Mouse (Mus musculus): ENCODE results near the gene Gng2.
A peak's percentile ranks its signal among the peaks of the same experiment; 100 is the strongest.

The Gng2 gene

GRCm38 (mm10) chr14:19977271-19978024, at the start of gene Gng2:
TSS of gene Gng2 (minus strand) at chr14:19977627.
- DNase-seq = no peak

DNA sequence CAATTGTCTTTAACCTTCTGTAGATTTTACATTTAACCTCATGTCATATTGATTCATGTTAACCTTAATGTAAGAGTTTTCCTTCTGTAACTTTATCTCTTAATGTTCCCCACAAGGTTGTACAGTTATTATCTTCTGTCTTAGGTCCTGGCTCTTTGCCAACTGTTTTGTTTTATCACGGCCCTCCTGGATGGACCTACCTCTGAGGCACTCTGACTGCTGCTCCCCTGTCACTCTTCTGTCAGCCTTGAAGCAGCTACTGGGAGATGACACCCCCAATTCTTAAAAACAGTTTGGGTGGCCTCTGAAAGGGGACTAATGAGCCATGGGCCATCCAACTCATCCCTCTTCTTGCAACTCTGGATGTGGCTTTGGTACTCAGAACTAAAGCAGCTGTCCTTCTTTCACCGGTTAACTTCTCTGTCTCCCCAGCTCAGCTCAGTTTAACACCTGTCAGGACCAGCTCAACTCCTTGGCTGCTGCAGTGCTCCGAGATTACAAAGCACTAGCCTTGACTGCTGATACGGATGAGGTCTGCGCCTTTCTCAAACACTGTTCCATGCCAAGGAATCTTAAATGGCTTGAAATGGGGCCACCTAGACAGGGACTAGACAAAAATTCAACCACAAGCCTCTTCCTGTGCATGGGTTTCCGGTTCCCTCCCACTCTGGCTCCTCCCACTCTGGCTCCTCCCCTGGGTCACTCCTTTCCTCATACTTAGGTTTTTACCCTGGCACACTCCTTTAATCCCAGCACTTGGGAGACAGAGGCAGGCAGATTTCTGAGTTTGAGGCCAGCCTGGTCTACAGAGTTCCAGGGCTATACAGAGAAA, 47.7 kb upstream of the Gng2 start:
- DNase-seq = no peak

GRCm38 (mm10) chr14:20023939-20024338, 46.5 kb upstream of the Gng2 start:
- DNase-seq = no peak

DNA sequence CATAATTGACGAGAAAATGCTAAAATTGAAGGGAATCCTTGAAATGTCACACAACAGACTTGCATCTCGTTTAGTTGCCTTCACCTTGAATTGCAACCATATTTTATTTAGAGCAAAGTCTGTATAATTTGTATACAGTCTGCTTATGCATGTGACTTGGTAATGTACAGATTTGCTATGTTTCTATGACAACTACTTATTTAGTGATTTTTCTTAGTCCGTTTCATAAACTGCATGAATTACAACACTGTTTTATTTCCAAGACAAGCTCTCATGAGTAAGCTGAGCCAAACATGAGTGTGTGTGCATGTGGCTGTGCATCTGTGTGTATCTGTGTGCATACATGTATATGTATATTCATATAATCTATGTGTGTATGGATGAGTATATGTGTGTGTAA, 42.1 kb upstream of the Gng2 start:
- no peak for DNase-seq

DNA sequence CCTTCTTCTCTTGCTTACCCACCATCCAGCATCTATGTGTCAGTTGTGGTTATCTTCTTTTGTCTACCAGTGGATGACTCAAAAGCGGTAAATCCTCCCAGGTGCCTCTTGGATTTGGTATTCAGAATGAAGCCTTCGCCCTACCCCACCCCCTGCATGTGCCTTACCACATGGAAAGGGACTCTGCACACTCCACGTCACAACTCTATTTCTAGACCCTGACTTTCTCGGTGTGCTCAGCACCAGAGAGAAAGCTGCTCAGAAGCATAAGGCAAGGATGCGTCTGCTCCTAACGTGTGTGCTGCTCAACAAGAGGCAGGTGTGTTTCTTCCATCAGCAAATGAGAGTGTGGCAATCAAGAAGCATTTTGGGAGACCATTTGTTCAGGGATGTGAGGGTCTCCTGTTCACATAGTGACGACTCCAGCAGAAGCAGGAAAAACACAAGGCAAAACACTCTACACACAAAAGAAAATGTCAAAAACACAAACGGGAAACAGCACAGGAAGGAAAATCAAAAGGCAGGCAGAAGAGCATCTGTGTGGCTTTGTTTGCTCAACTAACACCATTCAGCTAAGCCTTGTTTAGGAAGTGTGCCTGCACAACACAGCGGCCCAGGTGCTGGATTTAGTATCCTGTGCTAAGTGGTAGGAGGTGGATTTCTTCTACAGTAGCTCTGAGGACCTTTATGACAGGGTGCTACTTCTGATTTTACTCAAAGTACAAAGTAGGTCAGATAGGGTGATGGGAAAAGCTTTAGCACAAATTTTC, 35.3 kb upstream of the Gng2 start:
- DNase-seq = peak; percentile 24

DNA sequence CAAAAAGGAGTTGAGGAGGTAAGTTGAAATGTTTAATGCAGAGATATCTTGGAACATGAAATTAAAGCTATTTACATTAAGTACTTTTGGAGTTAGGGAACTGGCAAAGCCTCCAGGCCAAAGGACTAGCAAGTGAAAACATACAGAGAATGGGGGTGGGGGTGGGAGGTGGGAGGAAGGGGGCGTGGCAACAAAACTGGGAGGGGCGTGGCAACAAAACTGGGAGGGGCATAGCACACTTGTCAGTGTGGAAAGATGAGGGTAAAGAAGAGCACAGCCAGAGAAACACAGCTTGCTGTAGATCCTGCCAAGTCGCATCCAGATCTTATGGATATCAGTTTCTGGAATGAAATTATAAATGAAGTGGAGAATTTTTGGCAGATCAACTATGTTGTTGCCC, 30.0 kb upstream of the Gng2 start:
- DNase-seq = no peak

DNA sequence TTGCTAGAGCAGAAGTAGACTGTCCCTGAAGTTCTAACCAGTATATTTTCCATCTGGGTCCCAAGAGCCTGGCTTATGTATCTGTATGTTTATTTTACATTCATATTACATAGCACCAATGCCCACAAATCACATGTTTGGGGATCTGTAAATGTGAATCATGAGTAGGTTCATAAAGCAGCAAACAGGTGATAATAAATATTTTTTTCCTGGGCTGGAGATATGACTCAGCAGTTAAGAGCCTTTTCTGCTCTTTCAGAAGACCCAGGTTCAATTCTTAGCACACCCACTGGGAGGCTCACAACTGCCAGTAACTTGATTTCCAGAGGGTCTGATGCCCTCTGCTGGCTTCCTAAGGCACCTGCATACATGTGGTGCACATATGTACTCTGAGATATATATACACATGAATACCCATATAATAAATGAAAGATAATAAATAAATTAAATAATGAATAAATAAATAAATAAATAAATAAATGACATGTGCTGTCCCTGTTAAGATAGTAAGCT, 27.4 kb upstream of the Gng2 start:
- DNase-seq = no peak

- DNase-seq = no peak
Measured at GRCm38 (mm10) chr14:19996853-19997252, 19.4 kb upstream of the Gng2 start.

- no peak for DNase-seq
Measured at GRCm38 (mm10) chr14:19995943-19996342, 18.5 kb upstream of the Gng2 start.

DNA sequence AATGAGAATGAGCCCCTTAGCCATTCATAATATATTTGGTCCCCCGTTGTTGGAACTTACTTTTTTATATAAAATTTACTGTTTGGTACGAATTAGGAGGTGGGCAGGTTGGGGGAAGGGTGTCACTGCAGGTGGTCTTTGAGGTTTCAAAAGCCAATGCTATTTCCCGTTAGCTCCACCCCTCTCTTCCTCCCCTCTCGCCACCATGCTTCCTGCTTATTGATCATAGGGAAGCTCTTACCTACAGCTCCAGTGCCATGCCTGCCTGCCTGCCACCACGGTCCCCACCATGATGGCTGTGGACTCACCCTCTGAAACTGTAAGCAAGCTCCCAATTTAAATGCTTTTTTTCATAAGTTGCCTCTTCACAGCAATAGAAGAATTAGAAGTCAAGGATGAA, 16.6 kb upstream of the Gng2 start:
- DNase-seq = no peak

GRCm38 (mm10) chr14:19993570-19993883, 16.1 kb upstream of the Gng2 start:
- DNase-seq = no peak

DNA sequence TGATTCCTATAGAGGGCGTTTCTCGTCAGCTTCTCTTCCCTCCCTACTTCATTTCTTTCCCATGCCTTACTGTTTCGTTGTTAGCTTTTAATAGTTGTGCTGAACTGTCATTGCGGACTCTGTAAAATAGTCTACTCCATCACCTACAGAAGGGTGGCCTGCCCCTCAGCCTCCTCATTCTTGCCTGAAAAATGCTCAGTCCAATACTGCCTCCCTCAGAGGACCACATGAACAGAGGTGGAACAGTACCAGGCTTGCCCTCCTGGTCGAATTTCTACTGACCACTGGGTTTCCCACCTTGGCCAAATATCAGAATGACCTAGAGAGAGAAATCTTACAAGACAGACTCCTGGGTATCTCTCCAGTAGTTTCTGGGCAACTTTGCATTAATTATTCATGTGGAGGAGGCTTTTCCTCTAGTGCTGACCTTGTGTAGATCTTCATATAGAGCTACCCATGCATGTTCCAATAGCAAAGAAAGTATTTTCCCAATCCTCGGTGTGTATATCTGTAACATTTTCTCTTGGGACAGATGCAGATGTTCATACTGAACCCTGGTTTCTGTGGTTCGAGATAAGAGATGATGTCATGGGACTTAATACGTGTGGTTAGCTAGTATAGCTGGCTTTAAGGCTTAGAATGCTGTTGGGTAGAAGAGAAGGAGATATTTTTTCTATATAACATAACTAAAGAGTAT, 15.6 kb upstream of the Gng2 start:
- DNase-seq = no peak

DNA sequence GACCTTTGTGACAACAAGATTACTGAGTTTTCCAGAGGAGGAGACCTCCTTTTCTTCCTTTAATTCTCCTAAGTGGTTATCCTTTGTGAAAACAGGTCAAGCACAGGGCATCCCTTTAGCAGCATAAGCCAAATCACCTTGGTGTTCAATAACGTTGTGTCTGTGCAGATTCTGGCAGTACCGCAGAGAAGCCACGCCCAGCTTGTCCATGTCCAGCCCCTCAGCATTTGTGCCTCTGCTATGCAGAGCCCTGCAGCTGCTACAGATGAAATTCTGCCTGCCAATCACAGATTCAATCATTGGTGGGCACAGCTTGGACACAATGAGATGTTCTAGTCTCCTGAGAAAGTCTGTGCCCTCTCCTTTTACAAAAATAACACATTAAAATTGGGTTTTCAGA, 14.4 kb upstream of the Gng2 start:
- DNase-seq = no peak

GRCm38 (mm10) chr14:19990436-19990993, 13.1 kb upstream of the Gng2 start:
- DNase-seq = no peak

DNA sequence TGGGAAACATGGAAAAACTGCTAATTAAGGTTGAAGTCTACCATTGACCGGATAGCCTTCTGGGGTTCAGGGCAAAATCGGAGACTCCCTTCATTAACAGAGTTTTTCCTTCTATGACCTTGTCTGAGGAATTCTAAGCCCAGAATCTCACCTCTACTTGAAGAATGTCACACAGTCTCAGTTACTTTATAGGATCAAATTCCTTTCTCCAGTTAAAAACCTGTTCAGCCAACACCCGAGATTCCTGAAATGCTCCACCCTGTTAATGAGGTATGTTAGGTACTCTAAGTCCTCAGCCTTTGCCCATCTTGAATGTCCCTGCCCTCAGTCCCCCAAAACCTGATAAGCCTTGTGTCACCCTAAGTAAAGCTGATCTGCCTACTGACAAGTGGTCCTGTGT, 11.0 kb upstream of the Gng2 start:
- DNase-seq = no peak

DNA sequence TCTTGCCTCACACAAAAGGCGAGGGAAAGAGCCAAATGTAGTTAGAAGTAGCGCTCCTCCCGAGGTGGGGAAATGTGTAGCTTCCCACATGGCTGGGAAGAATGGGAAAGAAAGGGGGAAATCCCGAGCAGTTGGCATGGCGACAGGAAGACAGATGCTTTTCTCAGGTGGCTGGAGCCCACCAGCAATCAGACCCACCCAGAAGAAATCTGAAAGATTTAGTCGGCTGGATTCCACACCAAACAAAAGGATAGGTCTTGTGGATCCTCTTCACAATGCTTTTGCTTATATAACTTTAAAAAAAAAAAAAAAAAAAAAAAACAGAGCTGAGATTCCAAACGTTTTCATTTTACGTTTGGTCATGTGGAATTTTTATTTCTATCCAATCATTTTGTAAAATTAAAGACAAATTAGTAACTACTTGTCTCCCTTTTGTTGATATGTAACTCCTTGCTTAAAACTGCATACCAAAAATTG, 10.0 kb upstream of the Gng2 start:
- DNase-seq = peak; percentile 55

DNA sequence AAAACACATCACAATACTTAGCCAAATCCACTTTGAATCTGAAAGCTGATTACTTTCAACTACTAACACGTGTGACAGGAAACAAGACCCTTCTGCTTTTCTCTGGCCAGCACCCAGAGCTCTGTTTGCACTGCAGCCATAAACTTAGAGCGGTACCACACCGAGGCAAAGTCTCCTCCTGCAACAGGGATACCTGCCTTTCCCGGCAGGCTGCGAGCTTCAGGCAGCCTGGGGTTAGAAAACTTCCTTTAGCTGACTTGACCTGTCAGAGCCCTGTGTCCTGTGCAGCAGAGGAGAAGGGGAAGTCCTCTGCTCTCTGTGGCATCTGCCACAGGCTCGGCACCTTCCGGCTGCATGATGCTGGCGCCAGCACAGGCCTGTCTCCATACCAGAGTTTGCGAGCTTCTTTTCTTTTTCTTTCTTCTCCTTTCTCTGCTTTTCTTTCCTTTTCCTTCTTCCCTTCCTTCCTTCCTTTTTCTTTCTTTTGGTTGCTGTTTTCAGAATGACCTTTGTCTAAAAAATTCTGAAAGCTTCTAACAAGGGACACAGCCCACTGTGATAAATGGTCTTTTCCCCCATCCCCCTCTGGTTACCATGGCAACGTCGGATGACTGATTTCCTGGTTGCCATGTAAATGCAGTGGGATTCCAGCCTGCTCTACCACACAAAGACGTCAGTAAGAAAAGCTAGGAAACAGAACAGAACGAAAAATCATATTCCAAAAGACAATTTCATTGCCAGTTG, 9.4 kb upstream of the Gng2 start:
- DNase-seq = peak; percentile 84

DNA sequence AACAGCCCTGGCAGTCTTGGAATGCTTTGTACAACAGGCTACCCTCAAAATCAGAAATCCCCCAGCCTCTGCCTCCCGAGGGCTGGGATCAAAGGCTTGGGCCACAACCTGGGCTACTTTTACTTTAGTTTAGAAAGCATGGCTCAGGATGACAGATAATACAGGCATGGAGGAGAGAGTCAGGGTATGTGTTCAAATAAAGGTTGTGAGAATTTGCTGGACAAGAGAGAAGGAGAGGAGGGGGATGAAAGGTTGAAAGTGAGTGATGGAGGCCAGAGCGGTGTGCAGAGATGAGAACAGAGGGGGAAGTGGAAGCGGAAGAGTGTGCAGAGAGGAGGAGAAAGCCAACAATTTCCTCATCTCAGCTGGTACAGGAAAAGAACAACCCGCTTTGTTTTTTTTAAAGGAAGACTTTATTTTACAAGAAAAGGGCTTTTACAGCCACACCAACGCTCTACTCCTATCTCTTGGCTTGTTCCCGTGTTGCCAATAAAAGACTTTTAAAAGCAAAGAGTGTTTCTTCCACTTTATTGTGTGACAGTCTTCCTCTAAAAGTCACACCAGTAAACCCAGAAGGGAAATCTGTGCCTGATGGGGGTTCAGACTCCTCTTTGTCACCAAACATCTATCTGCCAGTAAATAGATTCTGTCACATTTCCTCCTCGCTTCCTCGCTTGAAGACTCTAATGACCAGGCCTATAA, 8.6 kb upstream of the Gng2 start:
- no peak for DNase-seq

DNA sequence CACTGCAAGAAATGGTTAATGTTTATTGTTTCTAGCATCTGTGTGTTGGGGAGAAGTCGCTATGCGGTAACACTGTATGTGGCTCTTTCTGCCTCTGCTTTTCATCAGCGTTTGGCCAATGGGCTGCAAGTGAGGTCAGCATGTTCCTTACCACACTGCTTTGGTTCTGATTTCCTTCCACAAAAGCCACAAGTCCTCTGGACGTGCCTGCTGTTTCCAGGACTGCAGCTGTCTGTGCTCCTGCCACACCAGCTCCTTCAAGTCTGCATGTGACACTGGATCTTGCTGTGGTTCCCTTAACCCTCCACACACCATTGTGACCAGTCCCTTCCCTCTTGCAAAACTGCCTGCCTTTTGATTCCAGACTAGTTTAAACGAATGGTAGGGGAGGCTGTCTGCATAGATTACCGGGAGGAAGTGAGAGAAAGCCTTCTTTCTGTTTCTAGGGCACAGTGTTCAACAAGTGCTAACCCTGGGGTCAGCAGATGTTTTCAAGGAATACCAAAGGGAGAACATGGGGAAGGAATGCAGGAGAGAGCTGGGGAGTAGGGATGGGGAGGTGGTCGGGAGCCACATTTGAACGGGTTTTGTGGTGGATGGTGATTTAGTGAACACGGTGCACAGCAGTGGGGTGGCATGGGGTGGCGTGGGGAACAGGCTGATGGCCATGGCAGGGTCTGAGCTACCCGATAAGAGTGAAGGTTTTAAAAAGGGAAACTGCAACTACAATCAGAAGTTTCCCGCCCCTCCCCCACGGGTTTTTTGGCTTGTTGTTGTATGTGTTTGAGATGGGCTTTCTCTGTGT, 7.9 kb upstream of the Gng2 start:
- peak; percentile 44 for DNase-seq

Data from right cerebral cortex, postnatal 14 days (tissue).